Mouse (Mus musculus): ENCODE data around the gene Ccn1. TPM values are rescaled to one million over a fixed set of nuclear protein-coding genes. Genes with fewer than 3 reads are reported as not detected.

Ccn1 gene
- not detected in 2 replicates for total RNA-seq (2014; fragmentation: Nextera tagmentation)
- 1.9 TPM in 1 of 2 replicates, not detected in the other for total RNA-seq (2017)

DNA sequence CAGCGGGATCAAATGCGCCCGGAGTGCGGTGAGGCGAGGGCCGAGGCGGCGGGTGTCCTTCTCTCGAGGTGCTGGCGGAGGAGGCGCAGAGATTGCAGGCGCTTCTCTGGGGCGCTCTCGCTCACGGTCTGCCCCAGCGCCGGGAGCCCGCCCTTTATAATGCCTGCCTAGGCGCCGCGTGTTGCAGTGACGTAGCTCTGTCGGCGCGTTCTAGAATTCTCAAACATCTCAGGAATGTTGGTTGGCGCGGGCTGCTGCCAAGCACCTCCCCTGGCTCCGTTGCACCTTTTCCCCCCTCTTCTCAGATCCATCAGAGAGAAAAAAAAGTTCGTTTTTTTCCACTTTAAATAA, at the start of gene Ccn1:
TSS of gene Ccn1 (minus strand) at position 130 of the 351 bp plus-strand sequence.
- no peak for ATAC-seq (replicated peaks; ENCODE audit: low FRiP score, low TSS enrichment, poor library complexity, severe bottlenecking)

- ATAC-seq (replicated peaks; ENCODE audit: low FRiP score, low TSS enrichment, poor library complexity, severe bottlenecking), result no peak
Measured at GRCm38 (mm10) chr3:145693361-145693760, 43.6 kb upstream of the Ccn1 start.

DNA sequence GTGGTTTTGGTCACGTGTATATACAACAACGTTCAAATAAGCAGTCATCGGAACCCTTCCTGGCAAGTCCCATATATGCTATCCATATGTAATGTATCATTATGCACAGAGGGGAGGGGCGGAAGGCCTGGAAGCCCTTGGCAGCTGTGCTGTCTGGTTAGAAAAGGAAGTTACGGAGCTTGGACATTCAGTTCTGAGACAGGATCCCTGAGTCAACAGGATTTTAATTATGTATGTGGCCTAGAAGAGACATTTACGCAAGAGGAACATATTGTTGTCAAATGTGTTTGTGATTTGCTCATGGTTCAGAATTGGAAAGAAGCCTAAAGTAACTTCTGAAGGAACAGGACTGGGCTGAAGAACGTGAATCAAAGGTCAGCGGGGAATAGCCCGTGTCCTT, 42.3 kb upstream of the Ccn1 start:
- no peak for ATAC-seq (replicated peaks; ENCODE audit: low FRiP score, low TSS enrichment, poor library complexity, severe bottlenecking)

GRCm38 (mm10) chr3:145691415-145691814, 41.6 kb upstream of the Ccn1 start:
- no peak for ATAC-seq (replicated peaks; ENCODE audit: low FRiP score, low TSS enrichment, poor library complexity, severe bottlenecking)

DNA sequence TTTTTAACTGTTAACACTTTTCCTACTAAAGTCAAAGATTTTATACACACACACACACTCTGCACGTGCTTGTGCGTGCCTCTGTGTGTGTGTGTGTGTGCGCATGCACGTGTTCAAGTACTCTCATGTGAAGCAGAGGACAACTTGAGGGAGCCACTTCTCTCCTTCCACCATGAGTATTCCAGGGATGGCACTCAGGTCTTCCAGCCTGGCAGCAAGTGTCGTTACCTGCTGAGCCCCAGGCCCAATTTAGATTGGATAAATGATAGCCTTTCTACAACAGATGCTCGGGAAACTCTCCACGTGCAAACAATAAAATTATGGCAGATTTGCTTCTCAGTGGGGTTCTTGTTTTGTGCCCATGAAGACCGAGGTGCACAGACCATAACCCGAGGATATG, 39.5 kb upstream of the Ccn1 start:
- no peak for ATAC-seq (replicated peaks; ENCODE audit: low FRiP score, low TSS enrichment, poor library complexity, severe bottlenecking)

GRCm38 (mm10) chr3:145687836-145688235, 38.1 kb upstream of the Ccn1 start:
- ATAC-seq (replicated peaks; ENCODE audit: low FRiP score, low TSS enrichment, poor library complexity, severe bottlenecking), result no peak

DNA sequence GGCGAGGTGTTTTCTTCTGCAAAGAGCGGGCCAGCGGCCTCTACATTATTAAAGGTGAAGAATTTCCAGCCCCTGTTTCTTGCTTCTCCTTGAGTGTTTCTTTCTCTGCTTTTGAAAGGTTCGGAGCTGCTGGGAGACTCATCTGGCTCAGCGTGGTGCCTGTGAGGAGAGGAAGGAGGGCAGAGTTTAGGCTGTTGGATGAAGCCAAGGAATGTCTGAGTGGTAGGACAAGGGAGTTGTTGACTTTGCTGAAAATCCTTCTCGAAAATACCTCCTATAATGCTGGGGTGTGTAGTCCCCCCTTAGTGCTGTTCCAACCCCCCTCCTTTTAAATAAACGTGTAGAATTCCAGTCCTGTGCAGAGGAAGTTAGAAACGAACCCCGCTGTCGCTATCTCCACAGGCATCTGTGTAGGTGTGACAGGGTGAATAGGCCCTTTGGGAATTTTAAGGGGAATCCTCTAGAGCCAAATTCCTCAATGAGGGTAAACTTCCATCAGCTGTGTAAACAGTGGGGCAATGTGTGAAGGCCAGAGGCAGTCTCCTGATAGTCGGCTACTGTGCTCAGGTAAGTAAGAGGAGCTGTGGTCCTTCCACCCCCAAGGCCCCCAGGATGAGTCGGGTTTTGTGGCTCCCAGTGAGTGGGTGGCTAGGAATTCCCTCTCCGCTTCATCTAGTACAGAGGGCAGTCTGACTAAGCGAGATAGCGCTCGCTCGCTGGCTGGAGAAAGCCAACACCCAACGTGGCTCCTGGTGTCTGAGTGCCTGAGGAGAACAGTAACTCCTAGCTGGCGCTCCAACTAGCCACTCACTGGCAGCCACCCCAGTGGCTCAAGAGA, 35.0 kb upstream of the Ccn1 start:
- no peak for ATAC-seq (replicated peaks; ENCODE audit: low FRiP score, low TSS enrichment, poor library complexity, severe bottlenecking)

DNA sequence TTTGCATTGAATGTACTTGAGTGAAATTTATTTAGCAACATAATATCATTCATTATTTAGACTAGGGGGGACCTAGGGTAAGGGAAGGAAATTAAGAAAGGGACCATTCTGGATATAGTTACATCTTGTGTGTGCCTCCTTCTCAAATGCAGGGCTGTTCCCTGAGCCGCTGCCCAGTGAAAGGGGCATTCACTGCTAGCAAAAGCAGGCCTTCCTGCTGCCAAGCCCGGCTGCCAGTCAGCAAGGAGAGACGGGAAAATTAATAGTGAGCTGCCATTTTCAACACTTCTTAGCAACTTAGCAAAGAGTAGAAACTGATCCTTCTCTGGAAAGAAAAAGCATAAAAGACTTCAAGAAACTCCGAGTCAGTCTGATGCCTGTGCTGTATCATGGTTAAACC, 34.4 kb upstream of the Ccn1 start:
- ATAC-seq (replicated peaks; ENCODE audit: low FRiP score, low TSS enrichment, poor library complexity, severe bottlenecking), result no peak

GRCm38 (mm10) chr3:145681348-145681935, 31.7 kb upstream of the Ccn1 start:
- no peak for ATAC-seq (replicated peaks; ENCODE audit: low FRiP score, low TSS enrichment, poor library complexity, severe bottlenecking)

DNA sequence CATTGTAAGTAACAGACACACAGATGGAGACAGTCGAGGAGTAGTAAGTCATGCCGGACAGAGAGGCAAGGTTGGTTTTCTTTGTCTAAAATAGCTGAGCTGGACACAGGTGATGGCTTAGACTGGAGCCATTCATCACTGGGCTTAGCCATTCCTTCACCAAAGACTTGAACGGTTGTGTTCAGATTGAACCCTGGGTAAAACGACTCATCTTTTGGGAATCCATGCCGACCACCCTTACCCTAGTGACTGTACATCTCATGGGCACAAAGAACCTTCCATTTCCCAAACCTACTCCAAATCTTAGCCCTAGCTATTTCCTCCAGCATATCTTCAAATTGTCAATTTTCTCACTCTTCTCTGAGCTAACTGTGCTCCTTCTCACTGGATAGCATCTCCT, 30.9 kb upstream of the Ccn1 start:
- no peak for ATAC-seq (replicated peaks; ENCODE audit: low FRiP score, low TSS enrichment, poor library complexity, severe bottlenecking)

DNA sequence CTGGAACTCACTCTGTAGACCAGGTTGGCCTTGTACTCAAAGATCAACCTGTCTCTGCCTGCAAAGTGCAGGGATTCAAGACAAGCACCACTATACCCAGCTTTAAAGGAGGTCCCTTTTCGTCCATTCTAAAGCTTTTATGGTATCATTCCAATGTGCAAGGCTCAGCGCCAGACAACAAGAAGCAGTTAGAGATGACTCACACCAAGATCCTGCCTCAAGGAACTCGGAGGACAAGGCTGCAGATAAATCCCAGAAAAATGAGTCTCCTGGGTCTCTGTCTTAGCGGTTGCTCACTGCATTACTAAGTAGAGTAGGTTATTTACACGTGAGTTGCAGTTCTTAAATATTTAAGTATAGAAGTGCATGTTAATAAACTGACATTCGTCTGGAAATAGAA, 26.4 kb upstream of the Ccn1 start:
- no peak for ATAC-seq (replicated peaks; ENCODE audit: low FRiP score, low TSS enrichment, poor library complexity, severe bottlenecking)

DNA sequence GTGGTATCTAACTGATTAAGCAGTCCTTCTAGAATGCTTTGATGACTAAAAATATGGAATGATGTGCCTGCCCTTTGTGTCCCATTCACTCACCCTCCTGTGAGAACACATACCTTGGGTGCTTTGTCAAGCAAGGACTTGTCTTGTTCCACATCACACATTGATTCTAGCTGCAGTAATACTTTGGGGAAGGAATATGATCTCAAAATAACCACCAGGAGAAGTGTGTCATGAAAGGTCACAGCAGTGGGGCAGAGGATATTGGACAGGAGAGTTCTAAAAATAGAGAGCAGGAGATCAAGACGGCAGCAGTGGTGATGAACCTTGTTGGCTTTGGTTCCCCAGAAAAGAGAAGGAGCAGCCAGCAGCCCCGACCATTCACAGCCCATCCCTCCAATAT, 25.0 kb upstream of the Ccn1 start:
- ATAC-seq (replicated peaks; ENCODE audit: low FRiP score, low TSS enrichment, poor library complexity, severe bottlenecking), result no peak

- no peak for ATAC-seq (replicated peaks; ENCODE audit: low FRiP score, low TSS enrichment, poor library complexity, severe bottlenecking)
Measured at GRCm38 (mm10) chr3:145666383-145666782, 16.6 kb upstream of the Ccn1 start.

- ATAC-seq (replicated peaks; ENCODE audit: low FRiP score, low TSS enrichment, poor library complexity, severe bottlenecking), result no peak
Measured at GRCm38 (mm10) chr3:145656993-145657713, 7.4 kb upstream of the Ccn1 start.

DNA sequence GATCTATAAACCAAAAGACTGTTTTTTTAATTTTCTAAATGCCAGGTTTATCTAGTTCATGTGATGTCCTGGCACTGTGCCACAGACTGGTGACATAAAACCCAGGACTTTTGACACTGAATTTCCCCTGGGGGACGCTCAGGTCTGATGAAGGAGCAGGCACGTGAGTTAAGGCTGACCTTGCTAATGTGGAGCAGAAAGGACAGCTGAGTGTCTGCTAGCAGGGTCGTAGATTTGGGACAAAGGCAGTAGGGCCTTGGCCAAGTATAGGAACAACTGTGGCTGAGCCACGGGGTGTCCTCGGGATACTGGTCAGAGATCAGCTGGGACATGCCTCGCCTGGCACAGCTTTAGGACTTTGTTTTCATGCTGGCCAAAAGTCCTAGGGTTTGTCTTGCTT, 5.2 kb upstream of the Ccn1 start:
- ATAC-seq (replicated peaks; ENCODE audit: low FRiP score, low TSS enrichment, poor library complexity, severe bottlenecking), result no peak

GRCm38 (mm10) chr3:145654028-145654427, 4.2 kb upstream of the Ccn1 start:
- ATAC-seq (replicated peaks; ENCODE audit: low FRiP score, low TSS enrichment, poor library complexity, severe bottlenecking), result no peak

DNA sequence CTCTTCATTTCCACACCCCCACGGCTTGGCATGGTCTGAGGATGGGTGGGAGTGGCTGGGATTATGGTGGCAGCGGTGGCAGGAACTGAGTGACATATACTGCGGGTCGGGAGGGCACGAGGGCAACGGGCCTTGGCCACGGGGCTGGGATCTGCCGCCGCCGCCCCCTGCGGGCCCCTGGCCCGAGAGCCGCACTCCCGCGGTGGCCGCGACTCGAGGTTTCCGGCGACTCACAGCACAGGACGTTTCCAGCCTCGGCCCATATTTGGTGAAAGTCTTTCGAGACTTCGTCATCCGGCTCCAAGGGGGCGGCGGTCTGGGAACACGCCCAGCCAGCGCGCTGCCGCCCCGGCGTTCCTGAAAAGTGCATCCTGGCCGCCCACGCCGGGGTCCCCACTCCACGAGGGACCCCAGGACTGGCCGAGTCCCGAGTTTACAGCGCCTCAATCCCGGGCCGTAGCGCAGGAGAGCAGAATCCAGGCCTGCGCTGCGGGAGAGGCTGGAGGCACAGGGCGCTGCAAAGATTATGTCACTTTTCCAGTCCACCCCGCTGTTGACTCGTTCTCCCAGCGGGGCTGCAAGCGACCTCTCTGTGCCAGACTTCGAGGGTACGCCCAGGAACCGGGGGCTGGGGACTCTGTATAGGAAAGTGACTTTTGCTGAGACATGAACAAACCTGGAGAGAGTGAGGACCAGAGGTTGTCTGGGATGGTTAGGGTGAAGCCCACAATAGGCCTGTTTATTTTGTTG, 3.6 kb upstream of the Ccn1 start:
- ATAC-seq (replicated peaks; ENCODE audit: low FRiP score, low TSS enrichment, poor library complexity, severe bottlenecking), result peak; percentile 68

DNA sequence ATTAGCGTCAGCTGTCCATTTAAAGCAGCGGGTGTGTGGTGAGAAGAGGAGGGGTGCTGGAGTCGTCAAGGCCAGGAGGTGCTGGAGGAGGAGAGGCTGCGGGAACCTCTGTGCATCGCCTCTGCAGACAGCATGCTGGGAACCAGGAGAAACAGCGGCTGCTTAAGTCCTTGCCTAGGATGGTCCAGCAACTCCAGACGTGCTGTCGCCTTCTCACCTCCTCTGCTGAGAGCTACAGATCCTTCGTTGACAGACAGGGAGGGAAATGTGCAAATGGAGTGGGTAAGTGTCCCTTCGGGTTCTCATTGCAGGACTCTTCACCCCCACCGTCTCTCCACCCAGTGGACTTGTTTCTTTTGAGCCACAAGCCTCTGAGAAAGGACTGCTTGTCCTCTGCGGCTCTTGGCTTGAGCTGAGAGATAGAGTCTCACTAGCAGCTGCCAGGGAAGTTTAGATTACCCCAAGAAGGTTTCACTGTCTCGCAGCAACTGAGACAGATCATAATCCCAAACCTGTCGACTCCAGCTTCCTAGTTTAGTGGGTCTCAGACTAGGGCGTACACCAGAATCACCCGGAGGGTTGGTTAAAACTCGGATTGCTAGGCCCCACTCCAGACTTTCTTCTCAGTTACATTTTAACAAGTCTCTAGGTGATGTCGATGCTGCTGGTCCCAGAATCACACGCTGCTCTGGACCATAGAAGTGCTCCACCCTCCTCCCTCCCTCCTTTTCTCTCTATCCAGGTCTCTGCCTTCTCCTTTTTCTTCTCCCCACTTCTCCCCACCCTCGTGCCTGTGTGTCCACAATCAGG, 2.7 kb upstream of the Ccn1 start:
- no peak for ATAC-seq (replicated peaks; ENCODE audit: low FRiP score, low TSS enrichment, poor library complexity, severe bottlenecking)

- no peak for ATAC-seq (replicated peaks; ENCODE audit: low FRiP score, low TSS enrichment, poor library complexity, severe bottlenecking)
Measured at GRCm38 (mm10) chr3:145651978-145652321, 2.2 kb upstream of the Ccn1 start.
